Mouse (Mus musculus) thymus, postnatal 10 days (tissue): ENCODE data around the gene Ccnq.

Experiments used
- DNase-seq, 2 experiments: peaks; one replicate each; pipeline ENCODE4 v3.0.0; 2021; ENCODE audit warnings: low spot score in 2 of 2

Ccnq gene

GRCm38 (mm10) chr11:78750885-78751842 is at the start of gene Ccnq:
Gene Ccnq, minus strand, starts transcription at chr11:78751729.
- DNase-seq, result peak; percentile 62 to 77

- DNase-seq, result no peak
Measured at GRCm38 (mm10) chr11:78801094-78801493, 49.6 kb upstream of the Ccnq start.

GRCm38 (mm10) chr11:78796072-78796729 is 44.7 kb upstream of the Ccnq start:
- DNase-seq, result no peak

GRCm38 (mm10) chr11:78793116-78793515 is 41.6 kb upstream of the Ccnq start:
- peak; percentile 21 to 43 for DNase-seq

- DNase-seq, result peak in 1 of 2 experiments; percentile 37
Measured at GRCm38 (mm10) chr11:78792465-78792864, 40.9 kb upstream of the Ccnq start.

- no peak for DNase-seq
Measured at GRCm38 (mm10) chr11:78792055-78792454, 40.5 kb upstream of the Ccnq start.

GRCm38 (mm10) chr11:78791582-78791981 is 40.1 kb upstream of the Ccnq start:
- no peak for DNase-seq

- no peak for DNase-seq
Measured at GRCm38 (mm10) chr11:78789370-78790060, 38.0 kb upstream of the Ccnq start.

- DNase-seq, result no peak
Measured at GRCm38 (mm10) chr11:78786013-78786431, 34.5 kb upstream of the Ccnq start.

GRCm38 (mm10) chr11:78782791-78783347 is 31.3 kb upstream of the Ccnq start:
- no peak for DNase-seq

- no peak for DNase-seq
Measured at GRCm38 (mm10) chr11:78782326-78782725, 30.8 kb upstream of the Ccnq start.

- no peak for DNase-seq
Measured at GRCm38 (mm10) chr11:78780571-78780970, 29.0 kb upstream of the Ccnq start.

- DNase-seq, result no peak
Measured at GRCm38 (mm10) chr11:78780002-78780401, 28.5 kb upstream of the Ccnq start.

GRCm38 (mm10) chr11:78777851-78778680 is 26.5 kb upstream of the Ccnq start:
- no peak for DNase-seq

GRCm38 (mm10) chr11:78771751-78772283 is 20.3 kb upstream of the Ccnq start:
- DNase-seq, result peak; percentile 62 to 67

- no peak for DNase-seq
Measured at GRCm38 (mm10) chr11:78770436-78770835, 18.9 kb upstream of the Ccnq start.

GRCm38 (mm10) chr11:78768778-78769177 is 17.2 kb upstream of the Ccnq start:
- DNase-seq, result peak in 1 of 2 experiments; percentile 13

GRCm38 (mm10) chr11:78766069-78766830 is 14.7 kb upstream of the Ccnq start:
- no peak for DNase-seq

GRCm38 (mm10) chr11:78764820-78765219 is 13.3 kb upstream of the Ccnq start:
- no peak for DNase-seq

- DNase-seq, result no peak
Measured at GRCm38 (mm10) chr11:78764304-78764703, 12.8 kb upstream of the Ccnq start.
